Mouse (Mus musculus): Measurements from ENCODE around the gene Il23r.

GRCm38 (mm10) chr6:67405281-67405682 is 86.4 kb downstream of the Il23r start:
- TF ChIP-seq CTCF (IDR thresholded peaks at IDR 0.05; ENCODE audit: control insufficient read depth, insufficient read depth, insufficient replicate concordance, low read depth, low read length): no peak
- TF ChIP-seq POLR2A (IDR thresholded peaks at IDR 0.05; ENCODE audit: control insufficient read depth, low read depth, low read length): no peak

Measured in testis, adult 2 months (tissue).